Mouse (Mus musculus) thymus, adult 2 months (tissue): ENCODE results near the gene S100a2.

Source experiments
- CTCF ChIP-seq: fragments of 200-500 bp; IDR thresholded peaks from 2 replicates; pipeline ENCODE4 v1.5.1; 2012; ENCODE audit warnings: mild to moderate bottlenecking, control low read depth, low read length, moderate library complexity, borderline replicate concordance; ENCODE audit not compliant: control insufficient read depth, poor library complexity, insufficient read depth; ENCODE audit errors: extremely low read depth
- POLR2A ChIP-seq: fragments of 200-500 bp; IDR thresholded peaks from 2 replicates; pipeline ENCODE4 v1.6.1; 2012; ENCODE audit warnings: mild to moderate bottlenecking, low read length, control low read depth, moderate library complexity; ENCODE audit not compliant: control insufficient read depth, poor library complexity, insufficient read depth; ENCODE audit errors: extremely low read depth

- TF ChIP-seq POLR2A (no peak), CTCF (no peak)
These were observed 37.8 kb upstream of the S100a2 start for GRCm38 (mm10) chr3:90552231-90552630.
